Mouse (Mus musculus): ENCODE measurements around the gene Wfdc12. TPM values are rescaled to one million over a fixed set of nuclear protein-coding genes. Genes with fewer than 3 reads are reported as not detected.

Gene Wfdc12
- total and polyA plus RNA-seq, 3 experiments, result not detected

DNA sequence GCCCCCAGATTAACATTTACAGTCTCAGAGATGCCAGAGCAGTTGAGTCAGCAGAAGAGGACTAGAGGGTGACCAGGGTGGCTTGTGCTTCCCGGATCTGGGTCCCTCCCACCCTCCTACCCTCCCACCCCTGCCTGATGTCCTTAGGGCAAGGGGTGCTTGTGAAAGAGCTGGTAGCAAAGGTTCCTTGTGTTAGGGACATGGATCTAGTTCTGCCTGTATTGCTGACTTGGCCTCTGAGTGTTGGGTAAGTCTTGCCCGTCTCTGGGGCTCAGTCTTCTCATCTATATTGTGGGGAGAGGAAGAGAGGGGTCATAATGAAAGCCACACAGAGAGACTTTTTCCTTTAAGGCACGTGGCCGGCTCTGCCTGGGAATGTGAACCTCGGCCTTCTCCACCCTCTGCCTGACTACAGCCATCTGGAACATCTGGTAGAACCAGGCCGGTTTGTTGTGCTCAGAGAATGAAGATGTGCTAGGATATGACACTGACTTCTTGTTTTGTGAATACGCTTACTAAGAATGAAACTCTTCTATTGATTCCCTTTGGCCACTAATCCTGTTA lies 7.6 kb downstream of the Wfdc12 start, which contains the start of gene Wfdc5:
TSS of gene Wfdc5 (minus strand) at position 51 of the 564 bp plus-strand sequence.
- WGBS, result 72% methylated on average over 7 of the region's 7 CpGs
- no peak for TF ChIP-seq POLR2A (IDR thresholded peaks at IDR 0.05; ENCODE audit: insufficient read depth, low read depth, low read length)
- no peak for TF ChIP-seq EP300 (IDR thresholded peaks at IDR 0.05; ENCODE audit: insufficient read depth, low read depth, low read length)
- no peak for TF ChIP-seq CTCF (IDR thresholded peaks at IDR 0.05)
- Histone ChIP-seq H3K79me2 (replicated peaks; ENCODE audit: control insufficient read depth, insufficient read depth, low read length) (no peaks in the 10 kb centered on the region), H3K27ac (no peak within 1 kb of the TSS), H3K36me3 (ENCODE audit: control insufficient read depth, insufficient read depth, low read length) (no peaks in the 10 kb centered on the region), H3K27me3 (ENCODE audit: control insufficient read depth, insufficient read depth, low read length) (no peaks in the 10 kb centered on the region), H3K9ac (ENCODE audit: low read depth, low read length) (no peak within 1 kb of the TSS), H3K4me1 (ENCODE audit: control insufficient read depth, insufficient read depth, low read length) (no peaks in the 10 kb centered on the region; the same call in 1 of the 2 replicates), H3K4me3 (no peak within 1 kb of the TSS)
- DNase-seq, result no peak
- intact Hi-C loops (cut with DNase I), result no loop called here

DNA sequence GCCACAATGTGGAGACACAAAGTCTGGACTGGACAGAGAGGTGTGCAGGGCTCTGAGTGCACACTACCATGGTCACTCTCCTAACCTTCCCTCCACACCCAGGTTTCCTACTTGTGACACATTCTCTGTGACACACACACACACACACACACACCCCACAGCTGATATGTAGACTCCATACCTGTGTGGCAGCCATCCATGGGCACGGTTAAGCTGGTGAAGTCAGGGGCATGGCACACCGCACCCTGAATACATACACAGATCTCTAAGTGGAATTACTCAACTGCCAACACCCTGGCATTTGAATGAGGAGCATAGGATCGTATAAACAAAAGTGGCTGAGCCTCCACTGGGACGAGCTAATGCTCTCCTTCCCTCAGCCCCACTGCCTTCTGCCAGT lies 9.6 kb downstream of the Wfdc12 start:
- Histone ChIP-seq H3K27ac (no peak overlapping the region), H3K9ac (ENCODE audit: low read depth, low read length) (no peak overlapping the region), H3K36me3 (ENCODE audit: control insufficient read depth, insufficient read depth, low read length) (no peaks in the 10 kb centered on the region), H3K27me3 (ENCODE audit: control insufficient read depth, insufficient read depth, low read length) (no peaks in the 10 kb centered on the region), H3K79me2 (replicated peaks; ENCODE audit: control insufficient read depth, insufficient read depth, low read length) (no peaks in the 10 kb centered on the region), H3K4me3 (no peak overlapping the region), H3K4me1 (ENCODE audit: control insufficient read depth, insufficient read depth, low read length) (no peaks in the 10 kb centered on the region; the same call in 1 of the 2 replicates)
- DNase-seq, result no peak
- whole genome bisulfite sequencing, result 80% methylated on average over 4 of the region's 4 CpGs
- intact Hi-C loops (cut with DNase I), result loop anchor here (2.0 kb wide), 1 partner anchor 74 kb away; no protein-coding TSS in a partner anchor
- TF ChIP-seq EP300 (IDR thresholded peaks at IDR 0.05; ENCODE audit: insufficient read depth, low read depth, low read length) (no peak), CTCF (IDR thresholded peaks at IDR 0.05) (no peak), POLR2A (IDR thresholded peaks at IDR 0.05; ENCODE audit: insufficient read depth, low read depth, low read length) (no peak)

DNA sequence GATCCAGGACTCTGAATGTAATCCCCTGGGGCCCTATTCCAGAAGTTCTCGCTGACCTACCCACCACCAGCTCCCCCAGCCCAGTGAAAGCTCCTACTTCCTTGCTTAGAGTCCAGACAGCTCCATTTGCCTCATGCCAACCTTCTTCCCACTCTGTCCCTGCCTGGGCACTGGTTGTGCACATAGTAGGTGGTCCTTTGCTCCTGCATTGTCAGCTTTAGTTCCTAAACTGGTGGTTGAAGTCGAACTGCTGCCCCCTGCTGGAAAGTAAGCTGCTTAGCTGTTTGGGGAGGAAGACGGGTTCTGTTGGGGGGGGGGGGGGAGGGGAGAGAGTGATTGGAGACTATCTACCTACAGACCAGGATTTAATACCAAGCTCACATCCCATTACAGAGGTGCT lies 10.3 kb downstream of the Wfdc12 start:
- whole genome bisulfite sequencing, result 43% methylated on average over 3 of the region's 3 CpGs
- H3K36me3 ChIP-seq (ENCODE audit: control insufficient read depth, insufficient read depth, low read length), result no peaks in the 10 kb centered on the region
- H3K9ac ChIP-seq (ENCODE audit: low read depth, low read length), result no peak overlapping the region
- H3K27ac ChIP-seq, result no peak overlapping the region
- intact Hi-C loops (cut with DNase I), result loop anchor here (2.0 kb wide), 1 partner anchor 73 kb away; no protein-coding TSS in a partner anchor
- no peak for DNase-seq
- no peak overlapping the region for H3K4me3 ChIP-seq
- H3K27me3 ChIP-seq (ENCODE audit: control insufficient read depth, insufficient read depth, low read length), result no peaks in the 10 kb centered on the region
- H3K4me1 ChIP-seq (ENCODE audit: control insufficient read depth, insufficient read depth, low read length), result no peaks in the 10 kb centered on the region; the same call in 1 of the 2 replicates
- H3K79me2 ChIP-seq (replicated peaks; ENCODE audit: control insufficient read depth, insufficient read depth, low read length), result no peaks in the 10 kb centered on the region
- TF ChIP-seq POLR2A (IDR thresholded peaks at IDR 0.05; ENCODE audit: insufficient read depth, low read depth, low read length), result no peak
- TF ChIP-seq CTCF (IDR thresholded peaks at IDR 0.05), result peak; percentile 55

DNA sequence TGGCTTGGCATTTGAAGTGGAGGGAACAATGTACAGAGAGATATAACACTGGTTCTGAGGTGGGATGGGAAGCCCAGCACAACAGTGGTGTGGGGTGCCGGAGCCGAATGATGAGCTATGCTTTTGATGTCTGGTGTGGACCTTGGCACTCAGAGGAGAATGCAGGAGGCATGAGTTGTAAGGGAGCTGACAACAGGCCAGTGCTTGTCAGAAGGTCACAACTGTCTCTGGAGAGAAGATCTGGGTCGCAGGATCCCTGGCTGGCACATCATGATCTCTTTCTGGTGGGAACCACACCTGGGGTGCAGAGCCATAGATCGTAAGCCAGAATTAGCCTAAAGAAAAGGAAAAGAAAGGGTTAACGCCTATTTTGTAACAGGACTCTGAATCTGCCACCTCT lies 12.6 kb downstream of the Wfdc12 start:
- DNase-seq, result no peak
- TF ChIP-seq CTCF (IDR thresholded peaks at IDR 0.05) (no peak), EP300 (IDR thresholded peaks at IDR 0.05; ENCODE audit: insufficient read depth, low read depth, low read length) (no peak), POLR2A (IDR thresholded peaks at IDR 0.05; ENCODE audit: insufficient read depth, low read depth, low read length) (no peak)
- Histone ChIP-seq H3K9ac (ENCODE audit: low read depth, low read length) (no peak overlapping the region), H3K4me1 (ENCODE audit: control insufficient read depth, insufficient read depth, low read length) (no peaks in the 10 kb centered on the region), H3K36me3 (ENCODE audit: control insufficient read depth, insufficient read depth, low read length) (no peaks in the 10 kb centered on the region), H3K27ac (no peak overlapping the region), H3K79me2 (replicated peaks; ENCODE audit: control insufficient read depth, insufficient read depth, low read length) (no peaks in the 10 kb centered on the region), H3K4me3 (no peak overlapping the region), H3K27me3 (ENCODE audit: control insufficient read depth, insufficient read depth, low read length) (no peaks in the 10 kb centered on the region)
- WGBS, result 85% methylated on average over 5 of the region's 5 CpGs
- intact Hi-C loops (cut with DNase I), result no loop called here

DNA sequence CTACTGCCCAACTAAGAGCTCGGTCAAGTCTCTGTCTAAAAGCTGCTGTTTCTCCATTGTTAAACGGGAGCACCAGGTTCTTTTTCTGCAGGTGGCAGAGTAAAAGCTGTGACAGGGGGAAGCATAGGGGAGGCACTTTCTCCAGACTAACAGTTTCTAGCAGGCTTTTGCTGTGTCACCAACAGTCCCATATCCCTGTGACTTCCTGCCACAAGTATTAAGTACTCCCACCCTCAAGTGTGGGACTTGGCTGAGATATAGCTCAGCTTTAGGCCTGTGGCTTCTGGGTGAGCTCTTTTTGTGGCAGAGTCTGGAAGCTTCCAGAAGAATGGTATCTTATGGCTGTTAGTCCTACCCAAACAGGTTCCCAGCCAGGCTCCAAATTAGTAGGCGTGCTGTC lies 14.6 kb downstream of the Wfdc12 start:
- no peaks in the 10 kb centered on the region for H3K79me2 ChIP-seq (replicated peaks; ENCODE audit: control insufficient read depth, insufficient read depth, low read length)
- no peaks in the 10 kb centered on the region for H3K4me1 ChIP-seq (ENCODE audit: control insufficient read depth, insufficient read depth, low read length)
- intact Hi-C loops (cut with DNase I), result no loop called here
- no peak for DNase-seq
- H3K27me3 ChIP-seq (ENCODE audit: control insufficient read depth, insufficient read depth, low read length), result peaks cover 2% of the 10 kb centered on the region; the same call in 1 of the 2 replicates
- no peak for TF ChIP-seq CTCF (IDR thresholded peaks at IDR 0.05)
- no peak for TF ChIP-seq EP300 (IDR thresholded peaks at IDR 0.05; ENCODE audit: insufficient read depth, low read depth, low read length)
- no peak for TF ChIP-seq POLR2A (IDR thresholded peaks at IDR 0.05; ENCODE audit: insufficient read depth, low read depth, low read length)
- H3K36me3 ChIP-seq (ENCODE audit: control insufficient read depth, insufficient read depth, low read length), result no peaks in the 10 kb centered on the region
- no peak overlapping the region for H3K4me3 ChIP-seq
- H3K27ac ChIP-seq, result no peak overlapping the region
- 66% methylated on average over 3 of the region's 3 CpGs for WGBS
- H3K9ac ChIP-seq (ENCODE audit: low read depth, low read length), result no peak overlapping the region

DNA sequence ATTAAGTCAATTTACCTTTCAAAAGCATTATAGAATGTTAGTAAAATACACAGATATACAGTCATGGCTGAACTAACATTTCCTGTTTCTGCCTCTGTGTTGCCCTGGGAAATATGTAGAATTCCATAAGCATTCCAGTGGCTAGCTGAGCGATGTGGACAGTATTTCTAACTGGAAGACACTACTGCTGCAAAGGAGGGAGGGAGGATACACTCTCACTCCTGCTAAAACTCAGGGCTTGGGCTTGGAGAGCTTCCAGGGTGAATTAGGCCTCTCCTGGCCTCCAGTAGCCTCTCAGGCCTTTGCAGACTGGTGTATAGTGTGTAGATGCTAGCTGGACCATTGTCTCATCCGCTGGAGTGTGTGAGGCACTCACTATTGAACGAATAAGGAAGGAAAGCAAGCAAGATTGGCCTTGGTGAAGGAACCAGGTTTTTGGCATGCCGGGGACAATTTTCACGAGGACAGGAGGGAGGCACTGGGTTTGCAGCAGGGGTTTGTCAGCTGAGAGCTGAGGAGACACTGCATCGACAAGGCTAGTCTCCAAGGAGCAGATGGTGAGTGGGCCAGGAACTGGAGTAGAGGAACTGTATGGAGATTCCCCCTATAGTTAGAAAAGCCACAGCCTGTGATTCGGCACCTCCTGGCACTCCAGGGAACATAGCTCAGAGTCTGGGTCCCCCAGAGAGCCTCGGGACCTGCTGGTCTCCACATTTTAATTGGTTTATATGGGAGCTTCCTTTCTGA lies 15.6 kb downstream of the Wfdc12 start:
- TF ChIP-seq POLR2A (IDR thresholded peaks at IDR 0.05; ENCODE audit: insufficient read depth, low read depth, low read length) (no peak), CTCF (IDR thresholded peaks at IDR 0.05) (no peak), EP300 (IDR thresholded peaks at IDR 0.05; ENCODE audit: insufficient read depth, low read depth, low read length) (no peak)
- DNase-seq, result no peak
- Histone ChIP-seq H3K27ac (no peak overlapping the region), H3K9ac (ENCODE audit: low read depth, low read length) (no peak overlapping the region), H3K4me3 (no peak overlapping the region), H3K4me1 (ENCODE audit: control insufficient read depth, insufficient read depth, low read length) (no peaks in the 10 kb centered on the region), H3K36me3 (ENCODE audit: control insufficient read depth, insufficient read depth, low read length) (no peaks in the 10 kb centered on the region), H3K79me2 (replicated peaks; ENCODE audit: control insufficient read depth, insufficient read depth, low read length) (no peaks in the 10 kb centered on the region), H3K27me3 (ENCODE audit: control insufficient read depth, insufficient read depth, low read length) (peaks cover 2% of the 10 kb centered on the region; the same call in 1 of the 2 replicates)
- WGBS, result 71% methylated on average over 8 of the region's 8 CpGs
- intact Hi-C loops (cut with DNase I), result loop anchor here (5.0 kb wide), 1 partner anchor 38 kb away; no protein-coding TSS in a partner anchor
